ENCODE assay signal across 13 mouse cellular contexts in genomic region chr10:54551734-54552397, GRCm38 (mm10).
DNase-seq lines count a peak whose midpoint lies in the region.
"Had no signal": no experiment of that assay in that cellular context is flagged by ENCODE, and none has a peak within 500 bp of the region (broad histone marks: within the 10 kb centered on the region; RNA-seq: fewer than 3 reads in every experiment).

No protein-coding gene starts in this region.

- DNase-seq in layer of hippocampus, adult 11-12 months (ENCODE audit: low spot score) = peak; percentile 23
- no peak for DNase-seq in layer of hippocampus, adult 9-10 months (ENCODE audit: low spot score)
- DNase-seq in right cerebral cortex, adult 2 months (ENCODE audit: low spot score in 2 of 2) = peak; percentile 12 to 32
- DNase-seq in right cerebral cortex, postnatal 14 days = no peak
- DNase-seq in left cerebral cortex, adult 9 months (ENCODE audit: low spot score in 2 of 2) = peak; percentile 11 to 26
- DNase-seq in gastrocnemius, adult 18-20 months (ENCODE audit: low spot score) = no peak
- DNase-seq in adrenal gland, postnatal 25 days = no peak
- DNase-seq: adrenal gland, postnatal 36 days; cerebellum, postnatal 10 days; gastrocnemius, postnatal 36 days; heart, postnatal 10 days; liver, embryonic 13.5 days; thymus, adult 18-20 months had no signal

Comparison
In these comparisons a context has a peak if more than half of its experiments do, and no peak if none do; other contexts are left out.
1. DNase-seq: peak in layer of hippocampus, adult 11-12 months (single experiment), right cerebral cortex, adult 2 months (2 of 2) and left cerebral cortex, adult 9 months (2 of 2); none in layer of hippocampus, adult 9-10 months (single experiment), right cerebral cortex, postnatal 14 days (single experiment), gastrocnemius, adult 18-20 months (single experiment) and adrenal gland, postnatal 25 days (single experiment).